Mouse (Mus musculus): Measurements from ENCODE around the gene Ubn1. TPM values are rescaled to one million over a fixed set of nuclear protein-coding genes. Genes with fewer than 3 reads are reported as not detected.

The Ubn1 gene
- polyA plus RNA-seq, 1 experiment from 2014 or later, result 24.2 TPM

Other genes starting within 250 kb of the Ubn1 start
- gene 4930562C15Rik, start 214.6 kb upstream of the Ubn1 start, polyA plus RNA-seq (2014; fragmentation: Nextera tagmentation; extraction: Ambion mirVana), result 0.33 and 0.39 TPM in 2 replicates
- gene Ubald1, start 169.7 kb upstream of the Ubn1 start, polyA plus RNA-seq (2014; fragmentation: Nextera tagmentation; extraction: Ambion mirVana), result 36.3 and 39.0 TPM in 2 replicates
- gene Mgrn1, start 163.8 kb upstream of the Ubn1 start, polyA plus RNA-seq (2014; fragmentation: Nextera tagmentation; extraction: Ambion mirVana), result 76.2 and 87.8 TPM in 2 replicates
- gene Nudt16l1, start 111.3 kb upstream of the Ubn1 start, polyA plus RNA-seq (2014; fragmentation: Nextera tagmentation; extraction: Ambion mirVana), result 143 and 162 TPM in 2 replicates
- gene Anks3, start 85.9 kb upstream of the Ubn1 start, polyA plus RNA-seq (2014; fragmentation: Nextera tagmentation; extraction: Ambion mirVana), result 48.3 and 53.9 TPM in 2 replicates
- gene Sept12, start 52.2 kb upstream of the Ubn1 start, polyA plus RNA-seq (2014; fragmentation: Nextera tagmentation; extraction: Ambion mirVana), result 0.22 TPM in 1 of 2 replicates, not detected in the other
- 5.8 and 9.3 TPM in 2 replicates for gene Smim22, start 42.8 kb upstream of the Ubn1 start, polyA plus RNA-seq (2014; fragmentation: Nextera tagmentation; extraction: Ambion mirVana)
- 50.2 and 53.0 TPM in 2 replicates for gene Rogdi, start 36.5 kb upstream of the Ubn1 start, polyA plus RNA-seq (2014; fragmentation: Nextera tagmentation; extraction: Ambion mirVana)
- 91.3 and 96.0 TPM in 2 replicates for gene Glyr1, start 194 bp upstream of the Ubn1 start, polyA plus RNA-seq (2014; fragmentation: Nextera tagmentation; extraction: Ambion mirVana)
- 15.3 and 19.3 TPM in 2 replicates for gene Ppl, start 82.4 kb downstream of the Ubn1 start, polyA plus RNA-seq (2014; fragmentation: Nextera tagmentation; extraction: Ambion mirVana)
- gene Sec14l5, start 97.1 kb downstream of the Ubn1 start, polyA plus RNA-seq (2014; fragmentation: Nextera tagmentation; extraction: Ambion mirVana), result 0.22 and 0.36 TPM in 2 replicates
- gene Nagpa, start 154.0 kb downstream of the Ubn1 start, polyA plus RNA-seq (2014; fragmentation: Nextera tagmentation; extraction: Ambion mirVana), result 14.5 and 18.3 TPM in 2 replicates
- 4.8 and 7.6 TPM in 2 replicates for gene AU021092, start 172.2 kb downstream of the Ubn1 start, polyA plus RNA-seq (2014; fragmentation: Nextera tagmentation; extraction: Ambion mirVana)
- gene Alg1, start 183.6 kb downstream of the Ubn1 start, polyA plus RNA-seq (2014; fragmentation: Nextera tagmentation; extraction: Ambion mirVana), result 36.8 and 38.2 TPM in 2 replicates
- gene Eef2kmt, start 205.9 kb downstream of the Ubn1 start, polyA plus RNA-seq (2014; fragmentation: Nextera tagmentation; extraction: Ambion mirVana), result 25.5 and 32.2 TPM in 2 replicates

Measured in embryonic facial prominence, embryonic 14.5 days (tissue).